Mouse (Mus musculus): ENCODE data around the gene 3110009E18Rik. TPM values are rescaled to one million over a fixed set of nuclear protein-coding genes. Genes with fewer than 3 reads are reported as not detected.

Gene 3110009E18Rik
- polyA plus RNA-seq, 1 experiment from 2014 or later, result 13.6 TPM

DNA sequence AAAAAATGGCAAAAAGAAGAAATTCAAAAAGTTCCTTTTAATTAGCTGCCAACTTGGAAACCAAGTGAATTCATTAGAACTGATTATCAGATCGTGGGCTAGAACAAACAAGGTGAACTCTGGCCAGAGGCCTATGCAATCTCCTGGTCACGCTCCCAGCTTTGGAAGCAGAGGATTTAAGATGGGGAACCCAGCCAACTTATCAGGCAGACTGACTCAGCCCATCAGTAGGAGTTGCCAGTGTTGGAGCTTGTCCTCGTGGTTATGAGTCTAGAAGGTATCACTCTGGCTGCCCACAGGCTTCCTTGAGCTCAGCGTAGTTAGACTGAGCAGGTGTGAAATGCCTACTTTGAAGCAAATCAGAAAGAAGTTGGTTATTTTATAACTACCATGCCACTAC, 3.9 kb downstream of the 3110009E18Rik start:
- Histone ChIP-seq H3K9ac (no peak overlapping the region), H3K27me3 (no peaks in the 10 kb centered on the region), H3K36me3 (no peaks in the 10 kb centered on the region), H3K4me1 (replicated peaks) (peaks cover 5% of the 10 kb centered on the region), H3K4me3 (no peak overlapping the region), H3K27ac (no peak overlapping the region), H3K9me3 (replicated peaks) (no peaks in the 10 kb centered on the region), H3K4me2 (no peak overlapping the region)
- 55% methylated on average over 4 of the region's 4 CpGs for WGBS
- no peak for ATAC-seq (replicated peaks; ENCODE audit: insufficient number of reproducible peaks, insufficient read depth, low FRiP score, low read depth)

DNA sequence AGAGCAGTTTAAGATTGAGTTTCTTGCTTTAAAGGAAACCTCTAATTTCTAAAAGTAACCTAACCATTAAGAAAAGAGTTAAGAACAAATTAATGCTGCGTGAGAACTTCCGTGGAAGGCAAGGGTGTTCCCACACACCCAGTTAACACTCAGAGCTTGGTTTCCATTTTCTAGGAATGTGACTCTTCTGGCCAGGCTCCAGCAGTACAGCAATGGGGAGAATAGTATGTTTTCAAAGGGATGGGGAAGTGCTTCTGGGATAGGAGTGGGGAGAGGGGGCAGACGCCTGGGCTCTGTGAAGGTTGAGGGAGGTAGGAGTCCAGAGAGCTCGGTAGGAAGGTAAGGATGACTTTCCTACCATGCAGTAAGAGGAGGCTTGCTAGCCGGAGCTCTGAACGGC, 4.5 kb downstream of the 3110009E18Rik start:
- no peaks in the 10 kb centered on the region for H3K27me3 ChIP-seq
- H3K36me3 ChIP-seq, result no peaks in the 10 kb centered on the region
- H3K4me3 ChIP-seq, result no peak overlapping the region
- H3K27ac ChIP-seq, result no peak overlapping the region
- no peaks in the 10 kb centered on the region for H3K9me3 ChIP-seq (replicated peaks)
- no peaks in the 10 kb centered on the region; the same call in 1 of the 2 replicates for H3K4me1 ChIP-seq (replicated peaks)
- H3K4me2 ChIP-seq, result no peak overlapping the region
- no peak overlapping the region for H3K9ac ChIP-seq
- 63% methylated on average over 6 of the region's 6 CpGs for WGBS
- no peak for ATAC-seq (replicated peaks; ENCODE audit: insufficient number of reproducible peaks, insufficient read depth, low FRiP score, low read depth)

DNA sequence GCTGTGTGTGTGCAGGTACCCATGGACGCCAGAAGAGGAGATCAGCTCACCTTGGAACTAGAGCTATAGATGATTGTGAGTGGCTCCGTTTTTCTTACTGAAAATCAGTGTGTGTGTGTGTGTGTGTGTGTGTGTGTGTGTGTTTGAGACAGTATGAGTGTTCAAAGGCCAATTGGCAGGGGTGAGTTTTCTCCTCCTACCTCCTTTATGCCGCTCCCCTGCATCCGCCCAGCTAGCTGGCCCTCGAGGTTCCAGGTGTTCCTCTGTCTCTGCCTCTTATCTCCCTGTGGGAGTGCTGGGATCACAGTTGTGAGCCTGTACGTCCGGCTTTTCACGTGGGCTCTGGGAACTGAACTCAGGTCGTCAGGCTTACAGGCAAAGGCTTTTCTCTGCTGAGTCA, 5.3 kb downstream of the 3110009E18Rik start:
- Histone ChIP-seq H3K9me3 (replicated peaks) (no peaks in the 10 kb centered on the region), H3K9ac (no peak overlapping the region), H3K4me1 (replicated peaks) (no peaks in the 10 kb centered on the region), H3K4me3 (no peak overlapping the region), H3K27me3 (no peaks in the 10 kb centered on the region), H3K4me2 (no peak overlapping the region), H3K36me3 (no peaks in the 10 kb centered on the region), H3K27ac (no peak overlapping the region)
- 63% methylated on average over 9 of the region's 9 CpGs for WGBS
- ATAC-seq (replicated peaks; ENCODE audit: insufficient number of reproducible peaks, insufficient read depth, low FRiP score, low read depth), result no peak

DNA sequence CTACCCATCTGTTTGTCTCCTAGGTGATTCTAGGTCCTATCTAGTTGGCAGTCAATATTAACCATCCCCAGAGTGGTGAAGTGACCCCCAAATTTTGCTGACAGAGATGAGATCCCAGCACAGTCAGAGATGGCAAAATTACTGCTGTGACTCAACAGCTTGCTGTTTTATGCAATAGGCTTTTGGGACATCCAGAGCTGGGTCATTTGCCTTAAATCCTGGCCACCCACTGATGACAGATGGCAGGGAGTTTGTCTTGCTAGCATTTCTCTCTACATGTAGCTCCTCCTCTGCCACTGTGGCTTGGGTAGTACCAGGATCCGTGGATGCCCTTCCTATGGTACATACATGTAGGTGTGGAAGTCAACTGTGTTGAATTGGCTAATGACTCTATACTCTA, 11.4 kb downstream of the 3110009E18Rik start:
- Histone ChIP-seq H3K4me2 (no peak overlapping the region), H3K27me3 (no peaks in the 10 kb centered on the region), H3K36me3 (no peaks in the 10 kb centered on the region), H3K9me3 (replicated peaks) (no peaks in the 10 kb centered on the region), H3K9ac (no peak overlapping the region), H3K27ac (no peak overlapping the region), H3K4me1 (replicated peaks) (no peaks in the 10 kb centered on the region), H3K4me3 (no peak overlapping the region)
- ATAC-seq (replicated peaks; ENCODE audit: insufficient number of reproducible peaks, insufficient read depth, low FRiP score, low read depth), result no peak
- 92% methylated on average over 1 of the region's 1 CpGs for WGBS

DNA sequence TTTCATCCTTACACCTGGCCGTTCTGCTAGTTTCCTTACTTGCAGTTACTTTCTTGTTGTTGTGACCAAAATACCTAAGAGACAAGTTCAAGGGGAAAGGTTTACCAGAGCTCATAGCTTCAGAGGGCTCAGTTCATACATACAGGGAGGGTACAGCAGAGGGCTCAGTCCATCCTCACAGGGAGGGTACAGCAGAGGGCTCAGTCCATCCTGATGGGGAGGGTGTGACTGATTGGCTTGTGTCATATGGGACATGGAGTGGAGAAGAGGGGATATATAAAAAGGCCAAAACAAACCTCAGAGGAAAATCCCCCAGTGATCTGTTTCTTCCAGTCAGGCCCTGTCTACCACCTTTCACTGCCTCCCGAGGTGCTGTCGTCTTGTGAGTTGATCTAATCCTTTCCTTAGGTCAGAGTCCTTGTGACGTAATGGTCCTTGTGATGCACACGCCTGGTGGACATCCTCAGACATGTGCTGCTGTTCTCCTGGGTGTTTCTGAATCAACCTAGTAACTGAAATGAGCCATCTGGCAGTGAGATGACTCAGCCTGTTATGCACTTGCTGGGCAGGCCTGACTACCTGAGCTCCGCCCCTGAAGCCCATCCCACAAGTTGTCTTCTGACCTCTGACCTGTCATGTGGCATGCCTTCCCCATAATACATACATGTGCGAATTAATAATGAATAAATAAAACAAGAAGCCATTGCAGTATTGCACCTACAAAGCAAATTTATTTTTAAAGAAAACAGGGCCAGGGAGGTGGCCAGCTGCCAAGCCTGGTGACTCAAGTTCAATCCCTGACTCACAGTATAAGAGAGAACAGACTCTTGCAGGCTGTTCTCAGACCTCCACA, 15.2 kb downstream of the 3110009E18Rik start:
- H3K9ac ChIP-seq, result no peak overlapping the region
- H3K4me3 ChIP-seq, result no peak overlapping the region
- no peaks in the 10 kb centered on the region for H3K4me1 ChIP-seq (replicated peaks)
- H3K9me3 ChIP-seq (replicated peaks), result no peaks in the 10 kb centered on the region
- H3K27ac ChIP-seq, result no peak overlapping the region
- ATAC-seq (replicated peaks; ENCODE audit: insufficient number of reproducible peaks, insufficient read depth, low FRiP score, low read depth), result no peak
- no peak overlapping the region for H3K4me2 ChIP-seq
- no peaks in the 10 kb centered on the region for H3K36me3 ChIP-seq
- 72% methylated on average over 7 of the region's 7 CpGs for WGBS
- H3K27me3 ChIP-seq, result no peaks in the 10 kb centered on the region

DNA sequence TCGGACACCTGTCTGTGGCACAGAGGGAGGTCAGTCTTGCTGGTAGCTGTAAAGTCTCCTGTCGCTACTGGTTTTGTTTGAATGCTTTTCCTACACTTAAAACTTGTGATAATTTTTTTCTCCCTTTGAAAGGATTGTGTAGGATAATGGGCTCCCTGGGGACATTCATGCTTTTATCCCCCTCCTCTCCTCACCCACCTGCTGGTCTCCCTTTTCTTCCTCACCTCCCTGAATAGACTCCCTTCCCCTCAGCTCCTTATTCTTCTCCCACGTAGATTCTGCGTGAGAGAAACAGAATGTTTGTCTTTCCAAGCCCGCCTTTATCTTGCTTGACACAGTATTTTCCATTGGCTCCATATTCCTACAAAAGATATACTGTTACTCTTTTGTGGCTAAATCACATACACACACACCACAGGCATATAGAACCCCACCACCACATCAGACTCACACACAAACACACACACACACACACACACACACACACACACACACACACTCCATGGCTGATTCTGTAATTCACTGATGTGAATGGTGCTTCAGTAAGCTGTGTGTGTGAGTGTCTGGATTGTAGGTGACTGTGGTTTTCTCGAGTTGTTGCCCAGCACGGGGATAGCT, 18.0 kb downstream of the 3110009E18Rik start:
- H3K9me3 ChIP-seq (replicated peaks), result no peaks in the 10 kb centered on the region
- peaks cover 5% of the 10 kb centered on the region; the same call in 1 of the 2 replicates for H3K4me1 ChIP-seq (replicated peaks)
- no peak overlapping the region for H3K4me3 ChIP-seq
- 45% methylated on average over 7 of the region's 7 CpGs for WGBS
- no peak overlapping the region for H3K9ac ChIP-seq
- H3K27ac ChIP-seq, result no peak overlapping the region
- H3K27me3 ChIP-seq, result no peaks in the 10 kb centered on the region
- no peaks in the 10 kb centered on the region for H3K36me3 ChIP-seq
- no peak overlapping the region for H3K4me2 ChIP-seq
- ATAC-seq (replicated peaks; ENCODE audit: insufficient number of reproducible peaks, insufficient read depth, low FRiP score, low read depth), result no peak

DNA sequence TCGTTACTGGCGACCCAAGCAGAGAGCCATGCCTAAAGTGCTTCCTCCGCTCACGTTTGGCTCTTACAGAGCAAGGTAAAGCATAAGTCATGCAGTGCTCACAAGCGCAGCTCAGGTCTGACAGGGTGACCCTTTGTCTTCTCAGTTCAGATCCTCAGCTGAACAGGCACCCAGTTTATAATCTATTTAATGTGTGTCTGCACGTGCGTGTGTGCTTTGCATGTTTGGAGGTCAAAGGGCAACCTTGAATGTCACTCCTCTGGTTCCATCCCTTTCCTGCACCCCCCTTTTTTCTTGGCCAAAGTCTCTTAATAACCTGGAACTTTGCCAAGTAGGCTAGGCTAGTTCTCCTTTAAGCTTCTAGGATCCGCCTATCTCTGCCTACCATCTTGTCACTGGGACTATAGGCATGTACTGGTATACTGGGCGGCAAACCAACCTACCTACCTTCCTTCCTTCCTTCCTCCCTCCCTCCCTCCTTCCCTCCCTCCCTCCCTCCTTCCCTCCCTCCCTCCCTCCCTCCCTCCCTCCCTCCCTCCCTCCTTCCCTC, 19.2 kb downstream of the 3110009E18Rik start:
- no peaks in the 10 kb centered on the region for H3K36me3 ChIP-seq
- WGBS, result 80% methylated on average over 9 of the region's 9 CpGs
- H3K4me1 ChIP-seq (replicated peaks), result peaks cover 5% of the 10 kb centered on the region; the same call in 1 of the 2 replicates
- H3K9me3 ChIP-seq (replicated peaks), result no peaks in the 10 kb centered on the region
- H3K9ac ChIP-seq, result no peak overlapping the region
- no peaks in the 10 kb centered on the region for H3K27me3 ChIP-seq
- H3K4me3 ChIP-seq, result no peak overlapping the region
- no peak overlapping the region for H3K4me2 ChIP-seq
- H3K27ac ChIP-seq, result no peak overlapping the region
- ATAC-seq (replicated peaks; ENCODE audit: insufficient number of reproducible peaks, insufficient read depth, low FRiP score, low read depth), result no peak

DNA sequence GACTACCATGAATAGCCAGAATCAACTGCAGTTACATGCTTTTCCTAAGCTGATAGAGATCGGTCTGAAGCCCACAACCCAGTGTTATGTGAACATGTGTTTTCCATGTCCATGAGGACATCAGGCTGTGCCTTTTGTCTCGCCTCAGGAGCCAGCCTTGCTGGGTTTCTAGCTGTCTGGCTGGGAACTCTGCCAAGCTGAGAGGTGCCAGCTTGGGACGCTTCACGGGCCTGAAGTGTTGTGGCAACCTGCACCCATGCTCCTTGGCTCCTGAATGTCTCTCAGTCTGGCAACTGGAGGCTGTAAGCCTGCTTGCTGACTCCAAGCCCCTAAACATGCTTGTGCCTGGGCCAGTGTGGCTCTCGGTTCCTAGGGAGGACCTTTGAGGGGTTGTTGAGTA, 21.6 kb downstream of the 3110009E18Rik start:
- H3K9me3 ChIP-seq (replicated peaks), result no peaks in the 10 kb centered on the region
- peaks cover 5% of the 10 kb centered on the region; the same call in 1 of the 2 replicates for H3K4me1 ChIP-seq (replicated peaks)
- WGBS, result 54% methylated on average over 5 of the region's 5 CpGs
- no peak overlapping the region for H3K9ac ChIP-seq
- ATAC-seq (replicated peaks; ENCODE audit: insufficient number of reproducible peaks, insufficient read depth, low FRiP score, low read depth), result no peak
- H3K4me3 ChIP-seq, result no peak overlapping the region
- no peaks in the 10 kb centered on the region for H3K27me3 ChIP-seq
- H3K36me3 ChIP-seq, result no peaks in the 10 kb centered on the region
- H3K4me2 ChIP-seq, result no peak overlapping the region
- no peak overlapping the region for H3K27ac ChIP-seq

DNA sequence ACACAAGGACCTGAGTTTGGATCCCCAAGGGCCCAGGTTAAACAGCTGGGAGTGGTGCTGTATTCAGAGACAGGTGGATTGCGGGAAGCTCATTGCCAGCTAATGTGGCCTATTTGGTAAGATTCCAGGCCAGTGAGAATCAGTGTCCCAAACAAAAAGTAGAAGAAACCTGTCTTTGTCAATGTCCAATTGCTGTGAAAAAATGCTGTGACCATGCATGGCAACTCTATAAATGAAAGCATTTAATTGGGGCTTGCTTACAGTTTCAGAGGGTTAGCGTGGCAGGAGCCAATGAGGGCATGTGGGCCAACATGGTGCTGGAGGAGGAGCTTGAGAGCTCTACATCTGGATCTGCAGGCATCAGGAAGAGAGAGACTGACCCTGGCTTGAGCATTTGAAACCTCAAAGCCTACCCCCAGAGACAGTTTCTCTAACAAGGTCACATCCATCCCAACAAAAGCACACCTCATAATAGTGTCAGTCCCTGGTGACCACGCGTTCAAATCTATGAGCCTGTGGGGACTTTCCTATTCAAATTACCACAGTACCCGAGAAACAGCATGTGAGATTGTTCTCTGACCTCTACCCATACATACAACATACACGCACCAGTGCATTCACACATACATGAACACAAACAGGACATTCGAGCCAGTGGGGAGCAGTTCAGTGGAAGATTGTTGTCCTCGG, 24.7 kb downstream of the 3110009E18Rik start:
- Histone ChIP-seq H3K4me1 (replicated peaks) (peaks cover 5% of the 10 kb centered on the region; the same call in 1 of the 2 replicates), H3K9ac (no peak overlapping the region), H3K27ac (no peak overlapping the region), H3K27me3 (no peaks in the 10 kb centered on the region), H3K9me3 (replicated peaks) (no peaks in the 10 kb centered on the region), H3K4me3 (no peak overlapping the region), H3K36me3 (no peaks in the 10 kb centered on the region), H3K4me2 (no peak overlapping the region)
- 89% methylated on average over 8 of the region's 8 CpGs for WGBS
- no peak for ATAC-seq (replicated peaks; ENCODE audit: insufficient number of reproducible peaks, insufficient read depth, low FRiP score, low read depth)

DNA sequence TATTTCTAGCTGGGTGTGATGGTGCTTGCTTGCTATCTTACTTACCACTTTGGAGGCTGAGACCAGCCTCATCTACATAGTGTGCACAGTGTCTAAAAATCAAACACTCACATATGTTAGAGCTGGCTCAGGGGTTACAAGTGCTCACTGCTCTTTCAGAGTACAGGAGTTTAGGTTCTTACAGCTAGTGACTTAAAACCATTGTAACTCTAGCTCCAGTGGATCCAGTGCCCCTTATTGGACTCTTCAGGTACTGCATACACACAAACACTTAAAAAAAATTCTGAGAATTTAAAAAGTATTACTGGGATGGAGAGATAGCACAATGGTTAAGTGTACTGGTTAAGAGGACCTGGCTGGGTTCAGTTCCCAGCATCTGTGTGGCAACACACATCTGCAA, 26.0 kb downstream of the 3110009E18Rik start:
- H3K27ac ChIP-seq, result no peak overlapping the region
- no peaks in the 10 kb centered on the region for H3K27me3 ChIP-seq
- ATAC-seq (replicated peaks; ENCODE audit: insufficient number of reproducible peaks, insufficient read depth, low FRiP score, low read depth), result no peak
- H3K4me1 ChIP-seq (replicated peaks), result peaks cover 5% of the 10 kb centered on the region; the same call in 1 of the 2 replicates
- no peak overlapping the region for H3K4me2 ChIP-seq
- H3K9ac ChIP-seq, result no peak overlapping the region
- H3K9me3 ChIP-seq (replicated peaks), result no peaks in the 10 kb centered on the region
- no peaks in the 10 kb centered on the region for H3K36me3 ChIP-seq
- H3K4me3 ChIP-seq, result no peak overlapping the region

DNA sequence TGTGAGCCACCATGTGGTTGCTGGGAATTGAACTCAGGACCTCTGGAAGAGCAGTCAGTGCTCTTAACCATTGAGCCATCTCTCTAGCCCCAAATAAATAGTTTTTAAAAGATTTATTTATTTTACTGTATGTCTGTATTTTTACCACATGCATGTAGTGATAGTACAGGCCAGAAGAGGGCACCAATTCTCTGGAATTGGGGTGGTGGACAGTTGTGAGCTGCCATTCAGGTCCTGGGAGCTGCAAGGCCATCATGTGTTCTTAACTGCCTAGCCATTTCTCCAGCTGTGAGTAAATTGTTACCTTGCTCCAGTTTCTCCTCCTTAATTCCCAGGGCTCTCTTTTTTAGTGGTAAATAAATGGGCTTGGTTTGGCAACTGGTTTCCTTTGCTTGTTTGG, 33.2 kb downstream of the 3110009E18Rik start:
- no peaks in the 10 kb centered on the region for H3K4me1 ChIP-seq (replicated peaks)
- no peak overlapping the region for H3K4me2 ChIP-seq
- H3K36me3 ChIP-seq, result no peaks in the 10 kb centered on the region
- H3K9ac ChIP-seq, result no peak overlapping the region
- no peaks in the 10 kb centered on the region for H3K27me3 ChIP-seq
- ATAC-seq (replicated peaks; ENCODE audit: insufficient number of reproducible peaks, insufficient read depth, low FRiP score, low read depth), result no peak
- no peak overlapping the region for H3K4me3 ChIP-seq
- no peak overlapping the region for H3K27ac ChIP-seq
- no peaks in the 10 kb centered on the region for H3K9me3 ChIP-seq (replicated peaks)

All from heart, embryonic 15.5 days (tissue).